Mouse (Mus musculus): Measurements from ENCODE around the gene Cldnd1. TPM values are rescaled to one million over a fixed set of nuclear protein-coding genes. Genes with fewer than 3 reads are reported as not detected.
A peak's percentile ranks its signal among the peaks of the same experiment; 100 is the strongest.

Cldnd1 gene
- total and polyA plus RNA-seq, 2 experiments from 2014 or later, result 24.0 to 72.0 TPM

DNA sequence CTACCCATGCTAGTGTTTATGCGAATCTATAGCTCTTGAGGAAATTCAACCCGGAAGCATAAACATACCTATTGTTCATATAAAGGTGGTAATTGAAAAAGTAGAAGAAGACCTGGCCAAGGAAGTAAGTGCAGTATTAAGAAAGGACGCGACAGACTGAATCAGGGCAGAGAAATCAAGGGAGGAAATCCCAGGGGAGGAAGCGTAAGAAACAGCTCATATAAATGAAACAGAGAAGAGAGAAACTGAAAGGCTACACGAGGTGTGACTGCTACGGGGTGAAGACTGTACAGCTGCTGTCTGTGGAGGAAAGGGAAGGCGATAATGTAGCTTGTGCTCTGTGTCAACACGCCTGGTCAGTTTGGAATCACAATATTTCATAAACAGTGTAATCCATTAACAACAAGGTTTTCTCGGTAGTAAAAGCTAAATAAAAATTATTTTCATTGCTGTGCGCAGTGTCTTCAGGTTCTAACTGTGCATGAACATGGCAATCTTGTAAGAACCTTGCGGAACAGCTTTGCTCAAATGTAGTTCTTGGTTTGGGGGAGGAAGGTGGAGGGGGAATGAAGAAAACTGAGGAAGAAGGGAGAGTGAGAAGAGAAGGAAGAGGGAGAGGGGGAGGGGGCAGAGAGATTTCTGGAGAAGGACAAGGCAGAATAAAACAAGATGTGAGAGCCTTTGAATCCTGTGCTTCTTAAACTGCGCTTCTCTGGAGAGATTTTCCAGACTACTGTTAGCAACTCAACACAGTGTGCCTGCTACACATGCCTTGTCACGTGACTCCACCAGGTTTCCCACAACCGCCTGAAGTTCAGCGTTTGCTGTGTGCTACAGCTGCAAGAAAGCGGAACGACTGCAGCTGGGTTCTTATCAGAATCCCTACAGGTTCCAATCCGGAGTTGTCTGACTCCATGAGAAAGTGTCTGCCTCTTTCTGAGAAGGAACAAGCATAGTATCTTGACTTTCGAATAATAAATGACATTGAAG is 41.9 kb upstream of the Cldnd1 start:
- Histone ChIP-seq H3K9ac (replicated peaks; ENCODE audit: low read depth, low read length) (0 out of 2 replicates have a peak overlapping the region, but pooled peaks have one; percentile 30), H3K36me3 (replicated peaks; ENCODE audit: control insufficient read depth, insufficient read depth, low read length) (0 out of 2 replicates have a peak, but pooled peaks cover 6% of the 10 kb centered on the region), H3K4me2 (ENCODE audit: low read depth, low read length) (peak overlapping the region; percentile 48), H3K4me1 (ENCODE audit: control insufficient read depth, insufficient read depth) (no peaks in the 10 kb centered on the region), H3K4me3 (ENCODE audit: low read depth, low read length) (0 out of 2 replicates have a peak overlapping the region, but pooled peaks have one; percentile 15), H3K9me3 (replicated peaks; ENCODE audit: control insufficient read depth, low read length) (no peaks in the 10 kb centered on the region), H3K27ac (ENCODE audit: low read depth) (no peak overlapping the region), H3K27me3 (ENCODE audit: control insufficient read depth, insufficient read depth, low read length) (no peaks in the 10 kb centered on the region)
- TF ChIP-seq EP300 (IDR thresholded peaks at IDR 0.05; ENCODE audit: low read depth), result no peak
- TF ChIP-seq CTCF (IDR thresholded peaks at IDR 0.05; ENCODE audit: low read depth), result no peak
- peak; percentile 41 for DNase-seq (ENCODE audit: low spot score)
- 44% methylated on average over 20 of the region's 20 CpGs for WGBS
- peak; percentile 71; the same call in 1 of the 2 replicates for ATAC-seq (ENCODE audit: insufficient read depth, low read depth)

DNA sequence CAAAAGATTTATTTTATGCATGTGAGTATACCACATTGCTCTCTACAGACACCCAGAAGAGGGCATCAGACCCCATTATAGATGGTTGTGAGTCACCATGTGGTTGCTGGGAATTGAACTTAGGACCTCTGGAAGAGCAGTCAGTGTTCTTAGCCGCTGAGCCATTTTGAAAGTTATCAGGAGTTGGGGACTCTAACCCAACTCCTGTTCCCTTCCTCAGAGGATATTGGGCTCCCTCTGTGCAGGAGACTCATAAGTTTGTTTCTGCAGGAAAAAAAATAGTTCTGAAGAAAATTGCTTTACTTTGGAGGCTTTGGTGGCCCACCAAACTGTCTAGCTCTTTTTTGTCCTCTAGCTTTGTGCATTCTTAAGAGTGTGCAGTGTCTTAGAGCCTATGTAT is 39.2 kb upstream of the Cldnd1 start:
- WGBS, result 86% methylated on average over 1 of the region's 1 CpGs
- H3K27me3 ChIP-seq (ENCODE audit: control insufficient read depth, insufficient read depth, low read length), result no peaks in the 10 kb centered on the region
- H3K4me1 ChIP-seq (ENCODE audit: control insufficient read depth, insufficient read depth), result no peaks in the 10 kb centered on the region
- no peak for TF ChIP-seq EP300 (IDR thresholded peaks at IDR 0.05; ENCODE audit: low read depth)
- no peak for TF ChIP-seq CTCF (IDR thresholded peaks at IDR 0.05; ENCODE audit: low read depth)
- H3K9me3 ChIP-seq (replicated peaks; ENCODE audit: control insufficient read depth, low read length), result no peaks in the 10 kb centered on the region
- ATAC-seq (ENCODE audit: insufficient read depth, low read depth) (no peak), DNase-seq (ENCODE audit: low spot score) (no peak)
- H3K4me3 ChIP-seq (ENCODE audit: low read depth, low read length), result no peak overlapping the region
- no peak overlapping the region for H3K27ac ChIP-seq (ENCODE audit: low read depth)
- H3K9ac ChIP-seq (replicated peaks; ENCODE audit: low read depth, low read length), result no peak overlapping the region
- no peak overlapping the region for H3K4me2 ChIP-seq (ENCODE audit: low read depth, low read length)
- no peaks in the 10 kb centered on the region for H3K36me3 ChIP-seq (replicated peaks; ENCODE audit: control insufficient read depth, insufficient read depth, low read length)

DNA sequence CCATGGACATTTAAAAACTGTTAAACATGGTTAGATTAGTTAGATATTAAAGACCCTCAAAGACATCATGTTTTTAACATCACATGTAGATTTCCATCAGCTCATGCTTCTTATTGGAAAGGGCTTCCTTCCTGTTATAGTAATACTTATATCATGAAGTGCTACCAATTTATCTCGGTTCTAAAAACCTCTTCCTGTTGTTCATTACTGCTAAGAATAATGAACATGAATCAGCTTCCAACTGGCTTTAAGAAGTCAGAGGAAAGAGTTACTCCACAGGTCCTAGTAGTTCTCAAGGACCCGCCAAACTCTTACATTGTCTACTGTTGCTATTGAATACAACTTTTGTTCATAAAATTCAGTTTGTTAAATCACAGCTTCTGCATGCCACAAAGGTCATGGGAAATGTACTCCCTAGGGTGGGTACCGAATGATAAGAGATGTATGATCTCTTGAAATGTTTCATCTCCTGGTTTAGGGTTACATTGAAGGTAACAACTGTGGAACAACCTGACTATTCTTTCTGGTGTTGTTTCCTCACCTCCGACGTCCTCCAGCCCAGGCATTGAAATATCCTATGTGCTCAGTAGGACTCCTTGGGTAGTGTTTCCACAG is 38.0 kb upstream of the Cldnd1 start:
- H3K4me1 ChIP-seq (ENCODE audit: control insufficient read depth, insufficient read depth), result no peaks in the 10 kb centered on the region
- no peaks in the 10 kb centered on the region for H3K36me3 ChIP-seq (replicated peaks; ENCODE audit: control insufficient read depth, insufficient read depth, low read length)
- ATAC-seq (ENCODE audit: insufficient read depth, low read depth) (no peak), DNase-seq (ENCODE audit: low spot score) (no peak)
- H3K27ac ChIP-seq (ENCODE audit: low read depth), result no peak overlapping the region
- H3K9ac ChIP-seq (replicated peaks; ENCODE audit: low read depth, low read length), result no peak overlapping the region
- no peaks in the 10 kb centered on the region for H3K27me3 ChIP-seq (ENCODE audit: control insufficient read depth, insufficient read depth, low read length)
- H3K9me3 ChIP-seq (replicated peaks; ENCODE audit: control insufficient read depth, low read length), result no peaks in the 10 kb centered on the region
- TF ChIP-seq EP300 (IDR thresholded peaks at IDR 0.05; ENCODE audit: low read depth), result no peak
- TF ChIP-seq CTCF (IDR thresholded peaks at IDR 0.05; ENCODE audit: low read depth), result no peak
- H3K4me3 ChIP-seq (ENCODE audit: low read depth, low read length), result no peak overlapping the region
- H3K4me2 ChIP-seq (ENCODE audit: low read depth, low read length), result no peak overlapping the region
- WGBS, result 65% methylated on average over 5 of the region's 5 CpGs

DNA sequence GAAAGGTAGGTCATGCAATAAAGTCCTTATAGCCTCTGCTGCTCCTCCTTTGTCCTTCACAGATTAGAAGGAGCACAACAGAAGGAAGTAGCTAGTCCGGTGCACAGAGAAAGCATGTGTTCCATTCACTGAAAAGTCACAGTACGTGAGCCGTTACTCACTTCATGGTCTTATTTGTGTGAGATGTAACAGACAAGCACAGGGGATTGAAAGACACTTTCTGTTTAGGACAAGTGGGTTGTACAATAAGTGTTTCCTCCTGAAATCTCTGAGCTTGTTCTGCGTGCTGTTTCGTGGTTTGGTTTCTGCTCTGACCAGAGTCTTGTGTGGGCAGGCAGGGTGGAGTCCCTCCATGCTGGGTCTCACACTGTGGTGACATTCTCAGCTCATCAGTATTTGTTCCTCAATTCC is 37.4 kb upstream of the Cldnd1 start:
- H3K9me3 ChIP-seq (replicated peaks; ENCODE audit: control insufficient read depth, low read length), result no peaks in the 10 kb centered on the region
- H3K27ac ChIP-seq (ENCODE audit: low read depth), result no peak overlapping the region
- no peak for TF ChIP-seq EP300 (IDR thresholded peaks at IDR 0.05; ENCODE audit: low read depth)
- no peak for TF ChIP-seq CTCF (IDR thresholded peaks at IDR 0.05; ENCODE audit: low read depth)
- DNase-seq (ENCODE audit: low spot score) (no peak), ATAC-seq (ENCODE audit: insufficient read depth, low read depth) (no peak)
- no peak overlapping the region for H3K4me2 ChIP-seq (ENCODE audit: low read depth, low read length)
- H3K4me1 ChIP-seq (ENCODE audit: control insufficient read depth, insufficient read depth), result no peaks in the 10 kb centered on the region
- no peaks in the 10 kb centered on the region for H3K27me3 ChIP-seq (ENCODE audit: control insufficient read depth, insufficient read depth, low read length)
- 73% methylated on average over 5 of the region's 5 CpGs for WGBS
- H3K4me3 ChIP-seq (ENCODE audit: low read depth, low read length), result no peak overlapping the region
- H3K36me3 ChIP-seq (replicated peaks; ENCODE audit: control insufficient read depth, insufficient read depth, low read length), result no peaks in the 10 kb centered on the region
- H3K9ac ChIP-seq (replicated peaks; ENCODE audit: low read depth, low read length), result no peak overlapping the region

DNA sequence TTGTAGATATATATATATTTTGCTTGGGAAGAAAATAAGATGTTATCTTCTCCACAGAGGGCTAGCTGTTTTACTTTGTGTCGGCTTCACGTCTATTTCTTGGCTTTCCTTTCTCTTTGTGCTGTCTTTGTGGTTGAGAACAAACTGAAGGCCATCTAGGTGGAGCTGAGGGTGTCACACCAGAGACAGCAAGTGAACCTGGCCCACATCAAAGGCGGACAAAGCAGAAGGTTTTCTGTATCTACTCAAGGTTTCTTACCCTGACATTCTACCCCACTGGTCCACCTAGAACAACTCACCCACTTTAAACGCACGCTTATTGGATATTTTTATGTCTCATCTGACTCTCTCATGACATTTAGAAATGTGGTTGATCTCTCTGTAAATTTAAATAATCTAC is 33.6 kb upstream of the Cldnd1 start:
- Histone ChIP-seq H3K9ac (replicated peaks; ENCODE audit: low read depth, low read length) (no peak overlapping the region), H3K4me3 (ENCODE audit: low read depth, low read length) (no peak overlapping the region), H3K4me2 (ENCODE audit: low read depth, low read length) (no peak overlapping the region), H3K27me3 (ENCODE audit: control insufficient read depth, insufficient read depth, low read length) (no peaks in the 10 kb centered on the region), H3K36me3 (replicated peaks; ENCODE audit: control insufficient read depth, insufficient read depth, low read length) (no peaks in the 10 kb centered on the region), H3K4me1 (ENCODE audit: control insufficient read depth, insufficient read depth) (no peaks in the 10 kb centered on the region), H3K27ac (ENCODE audit: low read depth) (no peak overlapping the region), H3K9me3 (replicated peaks; ENCODE audit: control insufficient read depth, low read length) (no peaks in the 10 kb centered on the region)
- 89% methylated on average over 5 of the region's 5 CpGs for WGBS
- no peak for DNase-seq (ENCODE audit: low spot score)
- no peak for ATAC-seq (ENCODE audit: insufficient read depth, low read depth)
- no peak for TF ChIP-seq CTCF (IDR thresholded peaks at IDR 0.05; ENCODE audit: low read depth)
- no peak for TF ChIP-seq EP300 (IDR thresholded peaks at IDR 0.05; ENCODE audit: low read depth)

Data from heart, postnatal 0 days (tissue).